Mouse (Mus musculus) stomach, embryonic 15.5 days (tissue): ENCODE data around the gene Col23a1. TPM values are rescaled to one million over a fixed set of nuclear protein-coding genes. Genes with fewer than 3 reads are reported as not detected.

ENCODE experiments used
- ATAC-seq: fragments of 200-750 bp; cut with Nextera tagmentation; 2 replicates; pipeline ENCODE4 v1.8.0; 2017; ENCODE audit warnings: low read depth, moderate number of reproducible peaks, moderate TSS enrichment; ENCODE audit not compliant: insufficient read depth, low FRiP score
- H3K27ac ChIP-seq: fragments of 300-500 bp; sonication (generic); 2 replicates; pipeline ENCODE4 v1.5.1; 2015; ENCODE audit warnings: mild to moderate bottlenecking, inconsistent platforms
- H3K27me3 ChIP-seq: fragments of 300-500 bp; sonication (generic); replicated peaks from 2 replicates; pipeline ENCODE4 v1.6.1; 2015; ENCODE audit warnings: inconsistent platforms
- H3K36me3 ChIP-seq: fragments of 300-500 bp; sonication (generic); 2 replicates; pipeline ENCODE4 v1.6.1; 2015; ENCODE audit warnings: inconsistent platforms
- H3K4me1 ChIP-seq: fragments of 300-500 bp; sonication (generic); 2 replicates; pipeline ENCODE4 v1.6.1; 2015; ENCODE audit warnings: inconsistent platforms
- H3K4me2 ChIP-seq: fragments of 300-500 bp; sonication (generic); 2 replicates; pipeline ENCODE4 v1.6.1; 2015; ENCODE audit warnings: mild to moderate bottlenecking, inconsistent platforms
- H3K4me3 ChIP-seq: fragments of 300-500 bp; sonication (generic); replicated peaks from 2 replicates; pipeline ENCODE4 v1.5.1; 2015; ENCODE audit warnings: inconsistent platforms
- H3K9ac ChIP-seq: fragments of 300-500 bp; sonication (generic); 2 replicates; pipeline ENCODE4 v1.6.1; 2015; ENCODE audit warnings: inconsistent platforms
- H3K9me3 ChIP-seq: fragments of 300-500 bp; sonication (generic); 2 replicates; pipeline ENCODE4 v1.6.1; 2016; ENCODE audit warnings: inconsistent platforms
- WGBS: fragments of 180-500 bp; shearing (Covaris S2); methylation state at CpG from one replicate; pipeline ENCODE4 v1.1.7; 2015; 5-methylcytosine and 5-hydroxymethylcytosine counted together
- polyA plus RNA-seq: library from polyadenylated mRNA; unstranded; fragments of >200 nt; fragmentation: Nextera tagmentation; extraction: Ambion mirVana; gene quantifications from 2 replicates; pipeline ENCODE4 v1.2.1, GENCODE M21; 2015

The Col23a1 gene
- polyA plus RNA-seq, 1 experiment from 2014 or later = 18.6 TPM

GRCm38 (mm10) chr11:51586411-51586810, 296.7 kb downstream of the Col23a1 start:
- Histone ChIP-seq H3K4me1 (peaks cover 33% of the 10 kb centered on the region), H3K4me3 (no peak overlapping the region), H3K9ac (no peak overlapping the region), H3K27ac (no peak overlapping the region), H3K4me2 (no peak overlapping the region), H3K27me3 (no peaks in the 10 kb centered on the region), H3K9me3 (no peaks in the 10 kb centered on the region), H3K36me3 (peaks cover 36% of the 10 kb centered on the region)
- ATAC-seq = no peak
- WGBS = 91% methylated on average over 13 of the region's 13 CpGs

- no peak overlapping the region for H3K4me2 ChIP-seq
- H3K9ac ChIP-seq = no peak overlapping the region
- no peaks in the 10 kb centered on the region for H3K27me3 ChIP-seq
- H3K4me1 ChIP-seq = peaks cover 34% of the 10 kb centered on the region
- H3K4me3 ChIP-seq = no peak overlapping the region
- H3K27ac ChIP-seq = no peak overlapping the region
- ATAC-seq = no peak
- H3K9me3 ChIP-seq = no peaks in the 10 kb centered on the region
- peaks cover 42% of the 10 kb centered on the region for H3K36me3 ChIP-seq
- WGBS = 89% methylated on average over 1 of the region's 1 CpGs
These were observed 297.3 kb downstream of the Col23a1 start for GRCm38 (mm10) chr11:51587059-51587458.

- H3K4me2 ChIP-seq = no peak overlapping the region
- H3K36me3 ChIP-seq = peaks cover 58% of the 10 kb centered on the region
- peaks cover 21% of the 10 kb centered on the region for H3K4me1 ChIP-seq
- no peak for ATAC-seq
- H3K27ac ChIP-seq = no peak overlapping the region
- no peaks in the 10 kb centered on the region for H3K9me3 ChIP-seq
- H3K9ac ChIP-seq = no peak overlapping the region
- no peaks in the 10 kb centered on the region for H3K27me3 ChIP-seq
- WGBS = 97% methylated on average over 3 of the region's 3 CpGs
- H3K4me3 ChIP-seq = no peak overlapping the region
These were observed 299.1 kb downstream of the Col23a1 start for GRCm38 (mm10) chr11:51588833-51589232.

- ATAC-seq = no peak
- peaks cover 63% of the 10 kb centered on the region for H3K36me3 ChIP-seq
- H3K4me2 ChIP-seq = no peak overlapping the region
- peaks cover 19% of the 10 kb centered on the region; the same call in 1 of the 2 replicates for H3K4me1 ChIP-seq
- H3K9me3 ChIP-seq = no peaks in the 10 kb centered on the region
- H3K4me3 ChIP-seq = no peak overlapping the region
- H3K9ac ChIP-seq = no peak overlapping the region
- H3K27ac ChIP-seq = no peak overlapping the region
- H3K27me3 ChIP-seq = no peaks in the 10 kb centered on the region
These were observed 300.3 kb downstream of the Col23a1 start for GRCm38 (mm10) chr11:51590002-51590401.

DNA sequence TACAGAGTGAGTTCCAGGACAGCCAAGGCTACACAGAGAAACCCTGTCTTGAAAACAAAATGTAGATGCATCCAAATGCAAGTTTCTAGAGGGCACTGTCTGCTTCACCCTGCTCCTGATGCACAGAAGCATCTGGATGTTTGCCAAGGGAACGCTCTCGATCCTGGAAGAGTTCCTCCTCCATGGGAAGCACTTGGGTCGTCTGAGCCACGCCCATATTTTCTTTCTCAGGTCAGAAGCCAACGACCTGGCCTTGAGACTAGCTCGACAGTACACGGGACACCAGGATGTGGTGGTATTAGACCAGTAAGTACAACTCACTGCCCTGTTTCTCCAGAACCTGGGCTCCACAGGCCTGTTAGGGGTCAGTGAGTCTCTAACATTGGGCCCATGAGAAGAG, 301.4 kb downstream of the Col23a1 start:
- Histone ChIP-seq H3K36me3 (peaks cover 63% of the 10 kb centered on the region), H3K4me2 (no peak overlapping the region), H3K27me3 (no peaks in the 10 kb centered on the region), H3K27ac (no peak overlapping the region), H3K9me3 (no peaks in the 10 kb centered on the region), H3K4me1 (0 out of 2 replicates have a peak, but pooled peaks cover 10% of the 10 kb centered on the region), H3K9ac (no peak overlapping the region), H3K4me3 (no peak overlapping the region)
- 54% methylated on average over 7 of the region's 7 CpGs for WGBS
- no peak for ATAC-seq

GRCm38 (mm10) chr11:51591915-51592314, 302.2 kb downstream of the Col23a1 start:
- no peak overlapping the region for H3K4me2 ChIP-seq
- no peak overlapping the region for H3K9ac ChIP-seq
- no peak overlapping the region for H3K4me3 ChIP-seq
- H3K9me3 ChIP-seq = no peaks in the 10 kb centered on the region
- H3K27ac ChIP-seq = no peak overlapping the region
- WGBS = 88% methylated on average over 7 of the region's 7 CpGs
- 0 out of 2 replicates have a peak, but pooled peaks cover 6% of the 10 kb centered on the region for H3K4me1 ChIP-seq
- H3K27me3 ChIP-seq = no peaks in the 10 kb centered on the region
- ATAC-seq = no peak
- H3K36me3 ChIP-seq = peaks cover 61% of the 10 kb centered on the region

GRCm38 (mm10) chr11:51593368-51593767, 303.6 kb downstream of the Col23a1 start:
- H3K4me1 ChIP-seq = 0 out of 2 replicates have a peak, but pooled peaks cover 4% of the 10 kb centered on the region

DNA sequence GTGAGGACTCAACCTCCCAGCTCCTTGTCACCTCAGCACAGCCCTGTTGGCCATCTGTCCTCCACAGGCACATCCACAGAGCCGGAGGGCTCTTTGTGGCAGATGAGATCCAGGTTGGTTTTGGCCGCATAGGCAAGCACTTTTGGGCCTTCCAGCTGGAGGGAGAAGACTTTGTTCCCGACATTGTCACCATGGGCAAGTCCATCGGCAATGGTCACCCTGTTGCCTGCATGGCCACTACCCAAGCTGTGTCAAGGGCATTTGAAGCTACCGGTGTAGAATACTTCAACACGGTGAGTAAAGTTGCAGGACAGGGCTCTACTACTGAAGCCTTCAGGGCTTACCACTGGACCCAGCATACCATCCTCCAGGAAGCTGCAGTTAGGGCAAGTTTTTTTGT, 304.1 kb downstream of the Col23a1 start:
- ATAC-seq = no peak
- Histone ChIP-seq H3K9me3 (no peaks in the 10 kb centered on the region), H3K36me3 (peaks cover 62% of the 10 kb centered on the region), H3K27me3 (no peaks in the 10 kb centered on the region), H3K4me3 (no peak overlapping the region), H3K27ac (no peak overlapping the region), H3K4me2 (no peak overlapping the region), H3K9ac (no peak overlapping the region), H3K4me1 (0 out of 2 replicates have a peak, but pooled peaks cover 4% of the 10 kb centered on the region)
- WGBS = 94% methylated on average over 6 of the region's 6 CpGs

More at GRCm38 (mm10) chr11:51593368-51593767, 303.6 kb downstream of the Col23a1 start:
- H3K27ac ChIP-seq = no peak overlapping the region
- no peaks in the 10 kb centered on the region for H3K9me3 ChIP-seq
- peaks cover 61% of the 10 kb centered on the region for H3K36me3 ChIP-seq
- H3K27me3 ChIP-seq = no peaks in the 10 kb centered on the region
- no peak overlapping the region for H3K4me3 ChIP-seq
- no peak overlapping the region for H3K4me2 ChIP-seq
- H3K9ac ChIP-seq = no peak overlapping the region
- ATAC-seq = no peak
- 91% methylated on average over 4 of the region's 4 CpGs for WGBS

DNA sequence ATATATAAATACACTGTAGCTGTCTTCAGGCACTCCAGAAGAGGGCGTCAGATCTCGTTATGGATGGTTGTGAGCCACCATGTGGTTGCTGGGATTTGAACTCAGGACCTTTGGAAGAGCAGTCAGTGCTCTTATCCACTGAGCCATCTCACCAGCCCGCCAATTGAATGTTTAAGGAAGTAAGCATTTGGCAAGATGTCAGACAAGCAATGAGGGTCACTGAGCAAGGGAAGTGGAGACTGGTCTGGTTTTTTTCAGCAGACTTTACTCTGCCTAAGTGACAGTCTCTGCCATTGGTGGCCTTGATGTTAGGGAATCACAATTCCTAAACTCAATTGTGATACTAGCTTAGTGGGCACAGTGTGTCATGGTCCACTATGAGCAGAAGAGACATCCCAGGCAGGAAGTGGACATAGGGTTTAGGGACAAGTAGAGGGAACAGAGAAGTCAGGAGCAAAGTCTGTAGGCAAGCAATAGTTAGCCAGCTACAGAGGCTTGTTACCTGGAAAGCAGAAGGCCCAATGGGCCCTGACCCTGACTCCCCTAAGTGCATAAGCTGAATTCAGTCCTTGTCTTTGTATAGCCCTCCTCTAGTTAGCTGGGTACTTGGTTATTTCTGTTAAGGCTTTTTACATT, 305.1 kb downstream of the Col23a1 start:
- H3K9ac ChIP-seq = no peak overlapping the region
- 0 out of 2 replicates have a peak, but pooled peaks cover 4% of the 10 kb centered on the region for H3K4me1 ChIP-seq
- no peaks in the 10 kb centered on the region for H3K9me3 ChIP-seq
- WGBS = 57% methylated on average over 3 of the region's 3 CpGs
- H3K36me3 ChIP-seq = peaks cover 63% of the 10 kb centered on the region
- no peak for ATAC-seq
- H3K4me2 ChIP-seq = no peak overlapping the region
- H3K27me3 ChIP-seq = no peaks in the 10 kb centered on the region
- H3K27ac ChIP-seq = no peak overlapping the region
- no peak overlapping the region for H3K4me3 ChIP-seq

- 0 out of 2 replicates have a peak, but pooled peaks cover 4% of the 10 kb centered on the region for H3K4me1 ChIP-seq
- H3K4me2 ChIP-seq = no peak overlapping the region
- H3K9ac ChIP-seq = no peak overlapping the region
- 92% methylated on average over 1 of the region's 1 CpGs for WGBS
- no peaks in the 10 kb centered on the region for H3K9me3 ChIP-seq
- no peak for ATAC-seq
- peaks cover 69% of the 10 kb centered on the region for H3K36me3 ChIP-seq
- H3K27ac ChIP-seq = no peak overlapping the region
- H3K27me3 ChIP-seq = no peaks in the 10 kb centered on the region
- no peak overlapping the region for H3K4me3 ChIP-seq
These were observed 305.9 kb downstream of the Col23a1 start for GRCm38 (mm10) chr11:51595459-51596083.

DNA sequence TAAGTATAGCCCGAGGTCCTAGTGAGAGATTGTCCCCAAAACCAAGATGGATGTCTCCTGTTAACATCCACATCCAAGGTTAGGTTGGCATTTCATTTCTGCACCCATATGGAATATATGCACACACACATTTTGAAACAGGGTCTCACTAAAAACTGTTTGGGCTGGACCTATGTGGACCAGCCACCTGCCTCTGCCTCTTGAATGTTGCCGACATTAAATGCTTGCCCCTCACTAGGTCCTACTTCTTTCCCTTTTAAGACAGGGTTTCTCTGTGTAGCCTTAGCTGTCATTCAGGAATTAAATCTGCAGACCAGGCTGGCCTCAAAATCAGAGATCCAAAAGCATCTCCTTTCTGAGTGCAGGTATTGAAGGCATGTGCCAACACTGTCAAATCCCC, 307.8 kb downstream of the Col23a1 start:
- no peak for ATAC-seq
- Histone ChIP-seq H3K36me3 (peaks cover 74% of the 10 kb centered on the region), H3K9ac (no peak overlapping the region), H3K4me3 (no peak overlapping the region), H3K4me2 (no peak overlapping the region), H3K27ac (no peak overlapping the region), H3K9me3 (no peaks in the 10 kb centered on the region), H3K27me3 (no peaks in the 10 kb centered on the region), H3K4me1 (peaks cover 11% of the 10 kb centered on the region; the same call in 1 of the 2 replicates)
- WGBS = 61% methylated on average over 2 of the region's 2 CpGs

DNA sequence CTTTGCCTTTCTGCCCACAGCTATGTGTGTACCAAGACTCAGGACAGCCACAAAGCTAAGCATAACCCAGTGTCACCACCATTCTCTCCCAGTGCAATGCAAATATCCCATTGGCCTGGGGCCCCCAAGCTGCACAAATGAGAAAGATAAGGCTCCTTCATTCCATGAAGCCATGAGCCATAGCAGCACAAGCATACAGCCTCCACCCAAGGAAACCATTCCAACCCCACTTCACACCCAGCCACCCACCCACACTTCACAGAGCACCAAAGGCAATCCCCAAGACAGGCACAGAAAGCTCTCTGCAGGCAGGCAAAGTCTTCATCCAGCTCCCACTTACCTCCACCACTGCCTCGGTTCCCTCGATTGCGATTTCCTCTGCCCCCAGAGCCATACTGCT, 312.5 kb downstream of the Col23a1 start:
- ATAC-seq = no peak
- H3K9ac ChIP-seq = no peak overlapping the region

More for the DNA sequence above, 312.5 kb downstream of the Col23a1 start:
- peaks cover 34% of the 10 kb centered on the region for H3K4me1 ChIP-seq
- H3K27ac ChIP-seq = no peak overlapping the region
- 88% methylated on average over 3 of the region's 3 CpGs for WGBS
- no peaks in the 10 kb centered on the region for H3K27me3 ChIP-seq
- H3K4me2 ChIP-seq = no peak overlapping the region
- peaks cover 75% of the 10 kb centered on the region for H3K36me3 ChIP-seq
- H3K9me3 ChIP-seq = no peaks in the 10 kb centered on the region
- H3K4me3 ChIP-seq = no peak overlapping the region
